Mouse (Mus musculus) lung, postnatal 4 days (tissue): Measurements from ENCODE around the gene Axl.
"Not testable (repeated sequence)": the region's sequence is repeated elsewhere in the genome, so short reads cannot be mapped to it uniquely, and the experiment has no call there.

Experiments
- DNase-seq, 2 experiments: peaks; one replicate each; pipeline ENCODE4 v3.0.0; 2021

Axl gene

DNA sequence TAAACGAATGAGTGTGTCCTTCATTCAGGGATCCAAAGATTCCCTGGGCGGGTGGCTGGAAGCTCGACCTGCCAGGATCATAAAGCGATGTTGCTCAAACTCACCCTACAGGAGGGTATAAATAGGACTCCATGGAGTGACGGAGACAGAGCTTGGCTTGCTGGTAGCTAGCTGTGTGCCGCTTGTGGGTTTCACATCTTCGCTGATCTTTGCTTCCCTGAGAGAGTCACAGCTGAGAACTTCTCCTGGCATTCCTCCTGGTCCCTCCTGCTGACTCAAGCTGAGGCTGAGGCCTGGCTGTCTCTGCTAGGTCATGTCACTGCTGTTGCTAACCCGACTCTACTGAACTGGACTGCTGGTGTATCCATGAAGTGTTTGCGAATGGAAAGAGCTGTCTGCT is 4.5 kb upstream of the Axl start:
- DNase-seq, result not testable (repeated sequence)

- peak in 1 of 2 experiments; percentile 37 for DNase-seq
Observed at GRCm38 (mm10) chr7:25790615-25791014, 2.1 kb upstream of the Axl start.

- no peak for DNase-seq
Observed at GRCm38 (mm10) chr7:25789129-25789440, 580 bp upstream of the Axl start.

- peak; percentile 32 to 62 for DNase-seq
Observed at GRCm38 (mm10) chr7:25787456-25788219, 867 bp downstream of the Axl start.

- DNase-seq, result no peak
Observed at GRCm38 (mm10) chr7:25786974-25787373, 1.5 kb downstream of the Axl start.

DNA sequence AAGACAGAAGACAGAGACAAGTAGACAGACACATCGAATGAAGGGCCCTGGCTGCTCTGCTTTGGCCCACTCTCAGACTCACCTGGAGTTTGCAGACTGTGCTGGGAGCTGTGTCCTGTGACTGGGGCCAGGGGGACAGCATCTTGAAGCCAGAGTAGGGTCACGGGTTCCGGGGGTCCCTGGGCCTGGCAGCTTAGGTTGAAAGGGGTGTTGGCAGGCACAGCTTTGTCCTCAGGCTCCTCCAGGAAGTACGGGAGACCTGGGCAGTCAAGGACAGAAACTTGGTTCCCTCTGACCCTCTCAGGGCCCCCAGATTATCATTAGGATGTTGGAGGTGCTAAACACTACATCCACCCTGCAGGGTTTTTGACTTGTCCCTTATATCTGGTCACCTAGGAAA is 2.8 kb downstream of the Axl start:
- no peak for DNase-seq

DNA sequence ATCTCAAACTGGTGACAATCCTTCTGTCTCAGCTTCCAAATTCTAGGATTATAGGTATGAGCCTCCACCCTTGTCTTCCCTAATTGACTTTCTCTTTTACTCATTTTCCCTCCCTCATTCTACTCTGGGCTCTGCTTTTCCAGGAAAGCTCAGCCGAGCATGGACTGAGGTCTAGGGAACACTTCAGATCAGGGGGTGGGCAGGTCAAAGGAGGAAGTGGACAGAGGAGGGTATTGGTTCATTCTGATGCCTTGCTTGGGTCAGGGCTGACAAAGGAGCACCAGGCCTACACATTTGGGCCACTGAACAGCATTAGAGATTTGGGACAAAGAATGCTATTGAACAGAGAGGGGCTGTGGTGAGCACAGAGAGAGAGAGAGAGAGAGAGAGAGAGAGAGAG is 3.7 kb downstream of the Axl start:
- no peak for DNase-seq

DNA sequence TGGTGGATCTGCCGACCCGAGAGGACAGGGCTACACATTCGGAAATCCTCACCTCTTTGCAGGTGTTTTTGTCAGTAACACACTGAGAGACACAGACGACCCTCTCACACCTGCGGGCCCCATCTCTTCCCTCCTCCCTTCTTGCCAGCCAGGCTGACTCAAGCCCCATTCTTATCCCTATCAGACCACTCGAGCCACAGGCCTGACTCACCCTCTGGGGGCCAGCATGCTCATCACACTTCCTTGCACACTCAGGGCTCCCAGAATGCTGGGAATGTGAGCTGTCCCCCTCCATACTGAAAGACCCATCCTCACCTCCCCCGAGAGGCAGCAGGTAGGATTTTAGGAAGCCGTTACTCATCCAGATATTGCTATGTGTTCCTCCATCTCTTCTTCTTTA is 4.8 kb downstream of the Axl start:
- DNase-seq, result no peak

- no peak for DNase-seq
Observed at GRCm38 (mm10) chr7:25782744-25783143, 5.8 kb downstream of the Axl start.

DNA sequence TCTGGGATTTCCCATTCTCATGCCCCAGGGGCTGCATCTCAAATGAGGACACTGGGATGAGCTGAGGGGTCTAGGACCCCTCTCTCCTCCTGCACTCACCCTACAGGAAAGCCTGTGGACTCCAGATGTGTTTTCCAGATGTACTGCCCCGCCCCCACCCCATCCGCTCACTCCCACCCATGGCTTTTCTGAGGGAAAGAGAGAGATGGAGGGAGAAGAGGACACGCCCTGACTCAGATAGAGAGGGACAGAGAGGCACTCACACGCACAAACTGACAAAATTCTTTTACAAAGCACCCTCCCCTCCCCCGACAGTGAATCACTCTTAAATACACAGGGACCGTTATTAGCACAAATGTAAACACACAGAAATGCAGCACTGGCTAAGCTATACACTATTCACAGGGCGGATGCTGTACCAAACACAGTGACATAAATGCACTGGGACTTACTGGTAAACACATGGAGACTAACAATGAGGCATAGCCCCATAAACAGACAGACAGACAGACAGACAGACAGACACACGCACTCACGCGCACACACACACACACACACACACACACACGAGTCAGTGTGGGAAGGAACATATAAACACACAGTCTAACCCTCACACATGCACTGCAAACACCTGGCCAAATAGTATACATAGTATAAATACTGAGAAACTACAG is 6.4 kb downstream of the Axl start:
- DNase-seq, result peak in 1 of 2 experiments; percentile 51

DNA sequence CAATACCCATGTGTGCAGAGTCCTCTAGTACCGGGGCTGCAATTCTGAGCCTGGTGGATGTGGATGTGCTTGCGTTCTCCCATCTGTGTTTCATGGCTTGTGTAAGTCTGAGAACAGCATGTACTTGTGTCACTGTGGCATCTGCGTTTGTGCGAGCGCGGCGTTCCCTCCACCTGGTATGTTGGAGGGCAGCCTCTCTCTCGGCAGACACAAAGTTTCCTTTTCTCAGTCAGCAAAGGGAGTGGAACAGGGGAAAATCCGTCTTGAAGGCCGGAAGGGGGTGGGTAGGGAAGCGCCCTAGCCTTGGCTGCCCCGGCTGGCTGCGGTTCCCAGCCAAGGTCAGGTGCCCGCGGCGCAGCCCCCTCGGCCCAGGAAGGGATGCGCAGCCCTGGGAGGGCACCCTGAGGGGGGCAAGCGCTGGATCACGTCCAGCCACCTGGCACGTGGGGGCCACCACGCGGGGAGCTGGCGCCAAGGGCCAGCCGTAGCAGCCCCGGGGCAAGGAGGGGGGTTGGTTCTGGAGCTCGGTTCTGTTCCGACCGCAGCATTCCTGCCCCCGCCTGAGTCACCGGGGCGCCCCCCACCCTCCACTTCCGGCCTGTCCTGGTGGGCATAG is 7.1 kb downstream of the Axl start:
- peak; percentile 57 to 65 for DNase-seq

DNA sequence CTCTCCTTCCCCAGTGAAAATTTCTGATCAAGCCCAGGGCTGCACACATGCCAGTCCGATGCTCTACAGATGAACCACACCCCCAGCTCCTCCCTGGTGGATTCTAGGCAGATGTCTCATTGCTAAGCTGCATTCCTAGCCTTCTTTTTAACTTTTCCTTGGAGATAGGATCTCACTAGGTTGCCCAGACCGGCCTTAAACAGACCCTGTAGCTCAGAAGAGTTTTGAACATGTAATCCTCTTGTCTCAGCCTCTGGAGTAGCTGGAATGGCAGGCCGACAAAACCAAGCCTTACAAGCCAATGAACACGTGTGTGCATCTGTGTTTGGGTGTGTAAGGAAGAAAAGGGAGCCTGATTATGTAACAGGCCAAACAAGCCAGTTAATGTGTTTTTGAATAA is 7.8 kb downstream of the Axl start:
- no peak for DNase-seq

- no peak for DNase-seq
Observed at GRCm38 (mm10) chr7:25780021-25780420, 8.5 kb downstream of the Axl start.

DNA sequence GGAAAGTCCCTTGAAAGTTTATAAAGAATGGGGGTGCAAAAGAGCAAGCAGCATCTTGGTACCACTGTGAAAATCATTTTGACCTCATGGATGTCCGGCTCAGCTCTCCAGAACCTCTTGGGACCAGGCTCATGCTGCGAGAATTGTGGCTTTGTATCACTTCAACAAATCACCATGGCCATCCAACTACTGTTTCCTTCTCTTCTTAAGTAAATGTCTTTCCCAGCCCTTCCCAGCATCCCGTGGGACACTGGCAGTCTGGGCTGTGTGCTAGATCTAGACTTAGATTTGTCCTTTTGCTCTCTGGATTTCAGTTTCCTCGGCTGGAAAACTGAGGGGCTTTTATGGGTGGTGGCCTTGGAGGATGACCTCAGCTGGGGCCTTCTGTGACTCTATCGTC is 20.3 kb downstream of the Axl start:
- DNase-seq, result no peak

- no peak for DNase-seq
Observed at GRCm38 (mm10) chr7:25766108-25766507, 22.4 kb downstream of the Axl start.

DNA sequence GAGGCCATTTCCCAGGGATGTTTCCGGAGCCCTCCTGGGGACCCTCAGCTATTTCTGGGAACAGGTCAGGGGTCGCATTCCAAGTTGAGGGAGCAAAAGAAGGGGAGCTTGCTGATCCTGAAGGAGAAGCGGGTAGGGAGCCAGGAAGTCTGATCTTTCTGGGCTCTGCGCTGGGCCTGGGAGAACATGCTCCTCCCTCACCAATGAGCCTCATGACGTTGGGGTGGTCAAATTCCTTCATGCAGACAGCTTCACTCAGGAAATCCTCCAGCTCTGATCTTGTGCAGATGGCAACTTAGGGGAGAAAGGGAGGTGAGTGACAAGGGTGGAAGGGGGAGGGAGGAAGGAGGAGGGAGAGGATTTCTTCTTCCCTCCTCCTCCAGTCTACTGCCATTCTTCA is 24.3 kb downstream of the Axl start:
- DNase-seq, result no peak

GRCm38 (mm10) chr7:25763678-25764077 is 24.8 kb downstream of the Axl start:
- peak in 1 of 2 experiments; percentile 47 for DNase-seq

GRCm38 (mm10) chr7:25761354-25761753 is 27.2 kb downstream of the Axl start:
- peak; percentile 47 to 64 for DNase-seq

- DNase-seq, result peak; percentile 94 to 95
Observed at GRCm38 (mm10) chr7:25756011-25756410, 32.5 kb downstream of the Axl start.

DNA sequence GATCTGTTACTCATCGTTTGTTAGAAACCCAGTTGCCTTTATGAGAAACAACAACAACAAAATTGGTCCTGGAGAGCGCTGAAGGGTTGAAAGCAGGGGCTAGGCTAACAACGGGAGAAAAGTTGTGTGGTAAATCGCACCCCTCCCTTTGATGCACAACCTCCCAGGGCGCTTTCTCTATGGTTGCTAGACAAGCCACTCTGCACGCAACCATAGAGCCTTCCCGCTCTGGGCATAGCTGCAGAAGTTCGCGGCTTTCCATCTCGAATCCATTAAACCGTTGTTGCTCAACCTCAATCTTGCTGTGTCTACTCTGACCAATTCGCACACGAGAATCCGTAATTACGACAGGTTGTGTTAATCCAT is 33.1 kb downstream of the Axl start:
- peak; percentile 69 to 75 for DNase-seq

DNA sequence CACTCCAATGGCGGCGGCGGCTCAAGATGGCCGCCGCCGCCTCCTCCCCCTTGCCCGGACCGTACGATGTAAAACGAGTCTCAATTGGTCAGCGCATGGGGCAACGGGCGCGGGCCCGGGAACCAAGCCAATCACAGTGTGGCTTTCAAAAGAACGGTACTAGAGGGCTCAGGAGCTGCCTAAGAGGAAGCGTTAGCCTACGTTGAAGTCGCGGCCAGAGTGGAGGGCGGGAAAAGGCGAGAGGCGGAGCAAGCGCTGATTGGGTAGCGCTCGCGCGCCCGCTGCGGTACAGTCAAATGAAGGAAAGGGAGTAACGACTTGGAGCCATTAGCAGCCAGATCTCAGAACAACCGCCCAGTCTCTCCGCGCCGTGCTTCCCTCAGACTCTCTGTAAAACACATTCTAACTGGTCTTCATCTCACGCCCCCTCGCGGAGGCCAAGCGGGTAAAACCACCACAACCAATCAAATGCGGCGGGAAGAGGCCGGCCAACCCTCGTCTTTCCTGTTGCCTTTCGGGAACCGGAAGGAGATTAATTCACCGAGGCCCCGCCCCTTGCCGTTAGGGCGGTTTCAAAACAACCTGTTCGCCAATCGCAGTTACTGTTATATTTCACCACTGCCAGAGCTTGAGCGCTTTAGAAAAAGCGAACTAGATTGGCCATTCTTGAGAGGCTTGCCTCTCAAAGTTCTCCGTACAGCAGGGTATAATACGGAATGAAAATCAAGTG is 33.6 kb downstream of the Axl start, which contains the start of gene Hnrnpul1:
TSS of gene Hnrnpul1 (minus strand) at position 20 of the 730 bp plus-strand sequence.
- DNase-seq, result peak; percentile 99

DNA sequence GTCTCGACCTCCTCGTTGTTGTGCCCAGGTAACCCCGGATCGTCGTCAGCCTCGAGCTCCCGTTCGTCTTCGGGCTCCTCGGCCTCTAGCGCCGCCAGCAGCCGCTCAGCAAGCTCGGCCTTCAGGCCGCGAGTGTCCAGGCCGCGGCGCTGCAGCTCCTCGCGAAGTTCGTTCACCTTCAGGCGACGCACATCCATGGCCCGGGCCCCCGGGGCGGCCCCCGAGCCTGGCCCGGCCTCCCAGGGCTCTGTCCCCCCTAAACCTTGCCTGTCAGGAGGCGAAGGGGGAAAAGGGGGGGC is 34.1 kb downstream of the Axl start:
- DNase-seq, result no peak

- DNase-seq, result no peak
Observed at GRCm38 (mm10) chr7:25753643-25754438, 34.7 kb downstream of the Axl start.
